Mouse (Mus musculus) cerebellum, adult 2 months (tissue): ENCODE data around the gene Nhlrc3. TPM values are rescaled to one million over a fixed set of nuclear protein-coding genes. Genes with fewer than 3 reads are reported as not detected.

Experiments
- DNase-seq, 2 experiments: peaks; one replicate each; pipeline ENCODE4 v3.0.0; 2021
- H3K27ac ChIP-seq: fragments of 200-500 bp; 2 replicates; pipeline ENCODE4 v1.5.1; 2012; ENCODE audit warnings: low read length, control low read depth, inconsistent platforms; ENCODE audit not compliant: insufficient read depth
- H3K27me3 ChIP-seq: fragments of 200-500 bp; 2 replicates; pipeline ENCODE4 v1.6.1; 2012; ENCODE audit warnings: inconsistent platforms, mild to moderate bottlenecking, low read length, moderate library complexity; ENCODE audit not compliant: control insufficient read depth, insufficient read depth
- H3K4me1 ChIP-seq: fragments of 200-500 bp; 2 replicates; pipeline ENCODE4 v1.6.1; 2011; ENCODE audit warnings: low read length; ENCODE audit not compliant: control insufficient read depth, insufficient read depth
- H3K4me3 ChIP-seq: fragments of 200-500 bp; replicated peaks from 2 replicates; pipeline ENCODE3; 2011; ENCODE audit warnings: mild to moderate bottlenecking, low read depth, low read length, control low read depth; ENCODE audit not compliant: insufficient read depth
- CTCF ChIP-seq: fragments of 200-500 bp; IDR thresholded peaks from 2 replicates; pipeline ENCODE4 v1.5.1; 2011; ENCODE audit warnings: low read depth, mild to moderate bottlenecking, control low read depth, low read length, moderate library complexity, borderline replicate concordance; ENCODE audit not compliant: insufficient read depth
- POLR2A ChIP-seq: fragments of 200-500 bp; IDR thresholded peaks from 2 replicates; pipeline ENCODE4 v1.6.1; 2011; ENCODE audit warnings: low read length, control low read depth, borderline replicate concordance; ENCODE audit not compliant: insufficient read depth
- WGBS: fragments of 180-500 bp; shearing (Covaris S2); methylation state at CpG from one replicate; pipeline ENCODE4 v1.1.7; 2018; 5-methylcytosine and 5-hydroxymethylcytosine counted together
- polyA plus RNA-seq: library from polyadenylated mRNA; depleted of rRNA; stranded (reverse); fragments of >200 nt; gene quantifications from 2 replicates; pipeline ENCODE4 v1.2.3, GENCODE M21; 2012

Gene Nhlrc3
- polyA plus RNA-seq, 1 experiment = 7.9 TPM

GRCm38 (mm10) chr3:53453346-53453745 is 9.8 kb downstream of the Nhlrc3 start:
- Histone ChIP-seq H3K4me1 (peaks cover 15% of the 10 kb centered on the region), H3K27me3 (no peaks in the 10 kb centered on the region), H3K27ac (no peak overlapping the region), H3K4me3 (no peak overlapping the region)
- no peak for TF ChIP-seq POLR2A
- TF ChIP-seq CTCF = no peak
- WGBS = 94% methylated on average over 7 of the region's 7 CpGs
- no peak for DNase-seq

- 93% methylated on average over 10 of the region's 10 CpGs for WGBS
- Histone ChIP-seq H3K4me3 (no peak overlapping the region), H3K27me3 (no peaks in the 10 kb centered on the region), H3K27ac (no peak overlapping the region), H3K4me1 (peaks cover 15% of the 10 kb centered on the region)
- TF ChIP-seq POLR2A (no peak), CTCF (no peak)
- DNase-seq = no peak
These were observed 10.8 kb downstream of the Nhlrc3 start for GRCm38 (mm10) chr3:53452351-53452750.

DNA sequence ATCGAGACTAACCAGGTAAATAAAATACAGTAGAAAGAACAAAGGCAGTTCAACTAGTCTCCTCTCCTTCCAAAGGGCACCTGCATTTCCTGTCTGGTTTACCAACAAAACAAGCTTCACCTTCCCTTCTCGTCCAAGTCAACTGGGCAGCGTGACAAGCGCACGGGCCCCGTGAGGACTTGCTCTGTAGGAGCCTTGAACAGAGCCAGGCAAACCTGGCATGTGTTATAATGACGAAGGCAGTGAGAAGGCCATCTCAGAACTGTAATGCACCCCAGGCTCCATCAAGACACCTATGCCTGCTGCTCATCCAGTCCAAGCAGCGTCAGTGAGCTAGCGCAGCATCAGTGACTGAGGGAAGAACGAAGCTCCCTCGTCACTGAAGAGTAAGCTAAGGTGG is 12.5 kb downstream of the Nhlrc3 start:
- no peak for TF ChIP-seq CTCF
- TF ChIP-seq POLR2A = no peak
- Histone ChIP-seq H3K4me3 (no peak overlapping the region), H3K4me1 (peaks cover 15% of the 10 kb centered on the region), H3K27ac (peak overlapping the region; percentile 35; the same call in 1 of the 2 replicates), H3K27me3 (no peaks in the 10 kb centered on the region)
- WGBS = 29% methylated on average over 11 of the region's 11 CpGs
- peak; percentile 77 to 85 for DNase-seq

DNA sequence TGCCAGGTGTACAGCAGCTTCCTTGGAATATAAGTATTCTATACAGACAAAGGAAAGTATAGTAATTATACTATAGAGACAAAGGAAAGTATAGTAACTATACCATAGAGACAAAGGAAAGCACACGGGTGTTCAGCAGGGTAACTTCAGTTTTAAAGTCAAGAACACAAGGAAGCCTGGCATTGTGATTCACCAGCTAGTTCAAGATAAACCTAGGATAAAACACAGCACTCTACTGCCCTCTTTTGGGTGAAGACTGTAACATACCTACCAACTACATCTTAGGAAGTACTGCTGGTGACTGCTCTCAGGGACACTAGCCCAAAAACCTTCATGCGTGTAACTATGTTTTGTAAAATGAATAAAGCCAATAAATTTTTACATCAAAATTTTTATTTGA is 14.9 kb downstream of the Nhlrc3 start:
- no peak for TF ChIP-seq POLR2A
- TF ChIP-seq CTCF = peak; percentile 63
- DNase-seq = peak in 1 of 2 experiments; percentile 86

DNA sequence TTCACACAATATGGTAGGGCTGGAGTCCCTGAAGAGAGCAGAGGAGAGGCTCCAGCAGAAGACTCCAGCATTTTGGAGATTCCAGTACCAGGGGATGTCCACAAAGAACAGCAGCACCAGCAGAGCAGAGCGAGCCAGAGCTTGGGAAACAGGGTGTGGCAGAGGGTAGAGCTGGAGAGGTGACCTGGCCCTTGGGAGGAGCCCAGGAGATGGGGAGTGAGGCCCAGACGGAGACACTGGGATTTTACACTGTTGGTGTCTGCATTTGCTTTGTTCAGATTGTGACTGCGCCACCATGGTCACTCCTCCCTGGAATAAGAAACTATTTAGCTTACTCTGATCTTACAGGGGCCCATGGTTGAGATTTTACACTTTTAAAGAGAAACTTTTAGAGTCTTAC is 16.3 kb downstream of the Nhlrc3 start:
- 91% methylated on average over 3 of the region's 3 CpGs for WGBS
- no peak overlapping the region for H3K4me3 ChIP-seq
- no peak for DNase-seq
- TF ChIP-seq CTCF (no peak), POLR2A (no peak)
- peaks cover 15% of the 10 kb centered on the region for H3K4me1 ChIP-seq
- H3K27me3 ChIP-seq = no peaks in the 10 kb centered on the region
- no peak overlapping the region for H3K27ac ChIP-seq

More for the DNA sequence above, 14.9 kb downstream of the Nhlrc3 start:
- Histone ChIP-seq H3K4me1 (peaks cover 15% of the 10 kb centered on the region), H3K27ac (no peak overlapping the region), H3K27me3 (no peaks in the 10 kb centered on the region), H3K4me3 (no peak overlapping the region)
- 10% methylated on average over 2 of the region's 2 CpGs for WGBS

DNA sequence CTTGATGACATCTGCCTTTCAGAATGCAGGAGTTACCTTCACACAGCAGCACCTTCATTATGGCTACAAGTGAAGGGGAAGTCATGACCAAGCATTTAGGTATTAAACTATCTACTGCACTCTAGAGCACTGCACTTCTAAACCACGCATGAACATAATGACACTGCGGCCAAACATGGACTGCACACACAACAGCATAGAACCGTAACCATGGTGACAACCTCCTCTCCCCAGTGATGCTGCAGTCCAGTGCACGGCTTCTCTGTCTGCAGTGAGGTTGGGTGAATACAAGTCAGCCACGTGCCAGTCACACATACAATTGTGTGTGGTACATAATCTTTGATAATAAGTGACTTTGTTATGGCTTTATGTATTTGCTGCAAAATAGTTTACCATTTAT is 17.6 kb downstream of the Nhlrc3 start:
- no peak for DNase-seq
- TF ChIP-seq CTCF (no peak), POLR2A (no peak)
- 60% methylated on average over 5 of the region's 5 CpGs for WGBS
- no peak overlapping the region for H3K4me3 ChIP-seq
- no peaks in the 10 kb centered on the region for H3K27me3 ChIP-seq
- peaks cover 5% of the 10 kb centered on the region for H3K4me1 ChIP-seq
- no peak overlapping the region for H3K27ac ChIP-seq

GRCm38 (mm10) chr3:53436550-53436949 is 26.6 kb downstream of the Nhlrc3 start:
- 85% methylated on average over 5 of the region's 5 CpGs for WGBS
- no peak overlapping the region for H3K4me3 ChIP-seq
- TF ChIP-seq CTCF = no peak
- no peak for TF ChIP-seq POLR2A
- no peaks in the 10 kb centered on the region for H3K4me1 ChIP-seq
- no peak for DNase-seq
- H3K27ac ChIP-seq = no peak overlapping the region
- no peaks in the 10 kb centered on the region for H3K27me3 ChIP-seq

GRCm38 (mm10) chr3:53434610-53435009 is 28.5 kb downstream of the Nhlrc3 start:
- TF ChIP-seq POLR2A (no peak), CTCF (peak; percentile 36; the same call in 1 of the 2 replicates)
- 76% methylated on average over 3 of the region's 3 CpGs for WGBS
- Histone ChIP-seq H3K4me3 (no peak overlapping the region), H3K27me3 (no peaks in the 10 kb centered on the region), H3K4me1 (no peaks in the 10 kb centered on the region), H3K27ac (no peak overlapping the region)
- DNase-seq = no peak

DNA sequence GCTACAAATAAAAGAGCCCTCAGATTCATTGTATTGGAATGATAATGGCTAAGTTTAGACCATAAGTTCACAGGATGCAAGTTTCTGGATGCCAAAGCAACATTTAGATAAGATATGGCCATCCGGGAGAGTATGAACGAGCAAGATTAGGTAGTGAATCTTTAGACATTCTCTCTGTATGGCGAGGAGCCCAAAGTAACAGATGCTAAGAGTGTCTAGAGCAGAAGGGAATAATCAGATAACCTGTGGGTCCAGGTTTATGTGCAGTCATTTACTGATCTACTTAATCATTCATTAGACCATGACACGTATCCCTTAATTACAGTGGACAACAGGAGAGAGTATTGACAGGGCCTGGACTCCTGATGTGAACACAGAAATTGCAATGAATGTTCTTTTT is 39.6 kb downstream of the Nhlrc3 start:
- Histone ChIP-seq H3K27ac (no peak overlapping the region), H3K4me1 (peaks cover 5% of the 10 kb centered on the region), H3K27me3 (no peaks in the 10 kb centered on the region), H3K4me3 (no peak overlapping the region)
- WGBS = 19% methylated on average over 4 of the region's 4 CpGs
- peak in 1 of 2 experiments; percentile 59 for DNase-seq
- TF ChIP-seq CTCF (no peak), POLR2A (no peak)
